Mouse (Mus musculus) limb, embryonic 11.5 days (tissue): Measurements from ENCODE around the gene Endou. TPM values are rescaled to one million over a fixed set of nuclear protein-coding genes. Genes with fewer than 3 reads are reported as not detected.
A peak's percentile ranks its signal among the peaks of the same experiment; 100 is the strongest.

Experiments used
- ATAC-seq: fragments of 200-750 bp; cut with Nextera tagmentation; 2 replicates; pipeline ENCODE4 v1.8.0; 2017; ENCODE audit warnings: low read depth; ENCODE audit not compliant: insufficient number of reproducible peaks, low FRiP score, low TSS enrichment
- DNase-seq: peaks from one replicate; pipeline ENCODE4 v3.0.0-alpha.2; 2015; ENCODE audit warnings: low spot score
- H3K27ac ChIP-seq: fragments of 300-500 bp; sonication (generic); replicated peaks from 2 replicates; pipeline ENCODE4 v1.5.1; 2014; ENCODE audit warnings: low read depth, mild to moderate bottlenecking, low read length
- H3K27me3 ChIP-seq: fragments of 300-500 bp; sonication (generic); 2 replicates; pipeline ENCODE4 v1.6.1; 2014; ENCODE audit warnings: mild to moderate bottlenecking, low read length, mixed read lengths; ENCODE audit not compliant: control insufficient read depth, insufficient read depth
- H3K36me3 ChIP-seq: fragments of 300-500 bp; sonication (generic); 2 replicates; pipeline ENCODE4 v1.6.1; 2014; ENCODE audit warnings: mild to moderate bottlenecking, low read length, moderate library complexity, mixed read lengths; ENCODE audit not compliant: control insufficient read depth, insufficient read depth
- H3K4me1 ChIP-seq: fragments of 300-500 bp; sonication (generic); 2 replicates; pipeline ENCODE4 v1.6.1; 2014; ENCODE audit warnings: low read length, mixed read lengths; ENCODE audit not compliant: control insufficient read depth, insufficient read depth
- H3K4me2 ChIP-seq: fragments of 300-500 bp; sonication (generic); 2 replicates; pipeline ENCODE4 v1.6.1; 2014; ENCODE audit warnings: low read depth, mild to moderate bottlenecking, moderate library complexity; ENCODE audit not compliant: severe bottlenecking
- H3K4me3 ChIP-seq: fragments of 300-500 bp; sonication (generic); 2 replicates; pipeline ENCODE4 v1.5.1; 2014; ENCODE audit warnings: low read depth, low read length
- H3K9ac ChIP-seq: fragments of 300-500 bp; sonication (generic); 2 replicates; pipeline ENCODE4 v1.6.1; 2014; ENCODE audit warnings: mild to moderate bottlenecking, low read length
- H3K9me3 ChIP-seq: fragments of 300-500 bp; sonication (generic); 2 replicates; pipeline ENCODE4 v1.6.1; 2016; ENCODE audit warnings: low read length; ENCODE audit not compliant: control insufficient read depth
- WGBS: fragments of 180-500 bp; shearing (Covaris S2); extraction: QIAGEN DNeasy Blood & Tissue Kit; methylation state at CpG from one replicate; pipeline ENCODE4 v1.1.7; 2014; 5-methylcytosine and 5-hydroxymethylcytosine counted together
- polyA plus RNA-seq: library from polyadenylated mRNA; unstranded; fragments of >200 nt; fragmentation: Nextera tagmentation; extraction: Ambion mirVana; gene quantifications from 2 replicates; pipeline ENCODE4 v1.2.1, GENCODE M21; 2014

The Endou gene
- polyA plus RNA-seq, 1 experiment from 2014 or later = 0.25 TPM

- H3K9me3 ChIP-seq = no peaks in the 10 kb centered on the region
- H3K27me3 ChIP-seq = peaks cover 6% of the 10 kb centered on the region
- DNase-seq (no peak), ATAC-seq (no peak)
- peaks cover 31% of the 10 kb centered on the region for H3K4me1 ChIP-seq
- H3K27ac ChIP-seq = no peak overlapping the region
- H3K36me3 ChIP-seq = no peaks in the 10 kb centered on the region
- WGBS = 60% methylated on average over 9 of the region's 9 CpGs
- no peak overlapping the region for H3K4me2 ChIP-seq
- no peak overlapping the region for H3K4me3 ChIP-seq
- no peak overlapping the region for H3K9ac ChIP-seq
These were observed 32.3 kb upstream of the Endou start for GRCm38 (mm10) chr15:97763256-97764049.

DNA sequence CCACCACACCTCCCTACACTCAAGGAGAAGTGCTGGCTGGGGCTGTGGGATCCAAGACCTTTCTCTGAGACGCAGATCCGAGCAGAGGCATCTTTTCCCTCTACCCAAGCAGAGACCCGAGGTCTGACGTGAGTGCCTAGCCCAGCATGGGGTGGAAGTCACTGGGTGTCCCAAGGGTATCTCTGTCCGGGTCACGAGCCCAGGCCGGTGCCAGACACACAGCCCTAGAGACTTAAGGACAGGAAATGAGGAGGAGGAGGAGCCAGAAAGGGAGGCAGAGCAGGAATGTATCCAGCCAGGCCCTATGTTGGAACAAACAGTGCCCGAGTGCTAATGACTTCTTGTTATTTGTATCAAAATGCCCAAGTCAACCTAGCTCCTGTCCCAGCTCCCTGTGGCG is 31.6 kb upstream of the Endou start:
- Histone ChIP-seq H3K9me3 (no peaks in the 10 kb centered on the region), H3K27ac (no peak overlapping the region), H3K27me3 (peaks cover 6% of the 10 kb centered on the region), H3K4me1 (peaks cover 28% of the 10 kb centered on the region), H3K4me2 (no peak overlapping the region), H3K9ac (no peak overlapping the region), H3K4me3 (no peak overlapping the region), H3K36me3 (no peaks in the 10 kb centered on the region)
- 55% methylated on average over 9 of the region's 9 CpGs for WGBS
- DNase-seq (no peak), ATAC-seq (no peak)

DNA sequence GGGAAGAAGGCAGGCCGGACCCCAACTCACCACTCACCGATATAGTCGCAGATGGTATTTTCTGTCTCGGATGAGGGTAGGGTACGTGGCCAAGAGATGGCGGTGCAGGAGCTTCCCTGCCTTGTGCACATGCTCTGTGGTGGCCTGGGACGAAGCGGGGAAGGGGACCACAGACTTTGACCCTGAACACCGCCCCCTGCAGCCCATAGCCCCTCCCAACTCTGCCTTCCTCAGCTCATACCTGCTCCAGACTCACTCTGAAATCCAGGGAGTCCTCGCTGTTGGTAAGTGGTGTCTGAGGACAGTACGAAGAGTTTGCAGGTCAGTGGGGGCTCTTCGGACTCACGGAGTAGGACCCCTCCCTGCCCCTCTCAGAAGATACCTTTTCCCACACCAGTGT is 30.3 kb upstream of the Endou start:
- no peak for ATAC-seq
- peaks cover 18% of the 10 kb centered on the region for H3K4me1 ChIP-seq
- 33% methylated on average over 13 of the region's 13 CpGs for WGBS

GRCm38 (mm10) chr15:97760952-97761351 is 29.8 kb upstream of the Endou start:
- Histone ChIP-seq H3K36me3 (no peaks in the 10 kb centered on the region), H3K27ac (no peak overlapping the region), H3K9ac (no peak overlapping the region), H3K4me2 (no peak overlapping the region), H3K4me1 (peaks cover 15% of the 10 kb centered on the region), H3K9me3 (no peaks in the 10 kb centered on the region), H3K27me3 (no peaks in the 10 kb centered on the region), H3K4me3 (no peak overlapping the region)
- ATAC-seq (no peak), DNase-seq (no peak)
- WGBS = 88% methylated on average over 5 of the region's 5 CpGs

More for the DNA sequence above, 30.3 kb upstream of the Endou start:
- Histone ChIP-seq H3K4me2 (no peak overlapping the region), H3K27ac (no peak overlapping the region), H3K9me3 (no peaks in the 10 kb centered on the region), H3K4me3 (no peak overlapping the region), H3K9ac (no peak overlapping the region), H3K27me3 (no peaks in the 10 kb centered on the region), H3K36me3 (no peaks in the 10 kb centered on the region)
- DNase-seq = no peak

- Histone ChIP-seq H3K4me2 (no peak overlapping the region), H3K27me3 (no peaks in the 10 kb centered on the region), H3K9me3 (no peaks in the 10 kb centered on the region), H3K4me3 (no peak overlapping the region), H3K9ac (no peak overlapping the region), H3K27ac (no peak overlapping the region), H3K4me1 (peaks cover 10% of the 10 kb centered on the region; the same call in 1 of the 2 replicates), H3K36me3 (no peaks in the 10 kb centered on the region)
- 96% methylated on average over 9 of the region's 9 CpGs for WGBS
- DNase-seq = no peak
- no peak for ATAC-seq
These were observed 28.9 kb upstream of the Endou start for GRCm38 (mm10) chr15:97760006-97760405.

GRCm38 (mm10) chr15:97755361-97755760 is 24.2 kb upstream of the Endou start:
- no peak overlapping the region for H3K27ac ChIP-seq

GRCm38 (mm10) chr15:97754476-97754875 is 23.3 kb upstream of the Endou start:
- ATAC-seq (no peak), DNase-seq (no peak)
- Histone ChIP-seq H3K4me2 (no peak overlapping the region), H3K4me1 (peaks cover 14% of the 10 kb centered on the region), H3K27me3 (no peaks in the 10 kb centered on the region), H3K27ac (no peak overlapping the region), H3K9me3 (no peaks in the 10 kb centered on the region), H3K4me3 (no peak overlapping the region), H3K36me3 (no peaks in the 10 kb centered on the region), H3K9ac (peak overlapping the region; percentile 27; the same call in 1 of the 2 replicates)
- 80% methylated on average over 6 of the region's 6 CpGs for WGBS

More at GRCm38 (mm10) chr15:97755361-97755760, 24.2 kb upstream of the Endou start:
- Histone ChIP-seq H3K4me1 (peaks cover 12% of the 10 kb centered on the region), H3K4me3 (no peak overlapping the region), H3K9ac (peak overlapping the region; percentile 32; the same call in 1 of the 2 replicates), H3K9me3 (no peaks in the 10 kb centered on the region), H3K36me3 (no peaks in the 10 kb centered on the region), H3K4me2 (no peak overlapping the region), H3K27me3 (no peaks in the 10 kb centered on the region)
- no peak for DNase-seq
- ATAC-seq = no peak
- whole genome bisulfite sequencing = 53% methylated on average over 8 of the region's 8 CpGs

GRCm38 (mm10) chr15:97752491-97752890 is 21.4 kb upstream of the Endou start:
- DNase-seq (no peak), ATAC-seq (no peak)
- Histone ChIP-seq H3K4me2 (no peak overlapping the region), H3K27me3 (no peaks in the 10 kb centered on the region), H3K9ac (no peak overlapping the region), H3K4me3 (no peak overlapping the region), H3K27ac (no peak overlapping the region), H3K9me3 (no peaks in the 10 kb centered on the region), H3K4me1 (peaks cover 14% of the 10 kb centered on the region), H3K36me3 (no peaks in the 10 kb centered on the region)
- 89% methylated on average over 5 of the region's 5 CpGs for WGBS
